Mouse (Mus musculus) megakaryocyte-erythroid progenitor cell, adult 5-6 weeks (primary cell): ENCODE data around the gene Prkcsh. TPM values are rescaled to one million over a fixed set of nuclear protein-coding genes. Genes with fewer than 3 reads are reported as not detected.
A peak's percentile ranks its signal among the peaks of the same experiment; 100 is the strongest.

ENCODE experiments used
- ATAC-seq: replicated peaks from 2 replicates; pipeline ENCODE4 v1.8.0; 2016; ENCODE audit warnings: mild to moderate bottlenecking, inconsistent platforms; ENCODE audit not compliant: severe bottlenecking, poor library complexity, low FRiP score, low TSS enrichment
- total RNA-seq, 2 experiments: library from RNA; stranded (forward) in 1 of 2; stranded (reverse) in 1 of 2; fragments of 200-1000, 215-1000 nt in 1 of 2; fragments of >200 nt in 1 of 2; fragmentation: Nextera tagmentation in 1 of 2; gene quantifications; 2 replicates each; pipeline ENCODE4 v1.2.3; 2014 to 2017

The Prkcsh gene
- total RNA-seq, 2 experiments from 2014 or later: 56.7 to 102 TPM

- ATAC-seq: no peak
Measured at GRCm38 (mm10) chr9:22035300-22036044, 32.9 kb downstream of the Prkcsh start.

DNA sequence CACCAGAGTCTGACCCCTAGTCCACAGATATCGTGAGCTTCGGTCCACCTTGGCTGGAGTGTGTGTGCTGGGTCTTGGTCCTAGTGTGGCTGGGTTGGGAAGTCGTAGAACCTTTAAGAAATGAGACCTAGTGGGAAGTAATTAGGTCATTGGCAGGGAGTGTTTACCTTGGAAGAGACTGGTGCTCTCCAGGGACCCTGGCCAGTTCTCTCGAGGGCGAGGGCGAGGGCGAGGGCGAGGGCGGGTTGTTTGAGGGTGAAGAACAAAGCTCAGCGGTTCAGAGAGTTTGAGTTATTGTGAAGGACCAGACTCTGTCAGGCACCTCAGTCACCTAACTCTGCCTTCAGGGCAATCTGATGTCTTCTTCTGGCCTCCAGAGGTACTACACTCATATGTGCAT is 35.2 kb downstream of the Prkcsh start:
- ATAC-seq: no peak

GRCm38 (mm10) chr9:22041832-22042231 is 39.2 kb downstream of the Prkcsh start:
- no peak for ATAC-seq

GRCm38 (mm10) chr9:22047329-22047728 is 44.7 kb downstream of the Prkcsh start:
- no peak for ATAC-seq

GRCm38 (mm10) chr9:22049315-22049714 is 46.7 kb downstream of the Prkcsh start:
- no peak for ATAC-seq

- no peak for ATAC-seq
Measured at GRCm38 (mm10) chr9:22049721-22050270, 47.2 kb downstream of the Prkcsh start.

- peak; percentile 56 for ATAC-seq
Measured at GRCm38 (mm10) chr9:22050351-22050889, 47.8 kb downstream of the Prkcsh start.

DNA sequence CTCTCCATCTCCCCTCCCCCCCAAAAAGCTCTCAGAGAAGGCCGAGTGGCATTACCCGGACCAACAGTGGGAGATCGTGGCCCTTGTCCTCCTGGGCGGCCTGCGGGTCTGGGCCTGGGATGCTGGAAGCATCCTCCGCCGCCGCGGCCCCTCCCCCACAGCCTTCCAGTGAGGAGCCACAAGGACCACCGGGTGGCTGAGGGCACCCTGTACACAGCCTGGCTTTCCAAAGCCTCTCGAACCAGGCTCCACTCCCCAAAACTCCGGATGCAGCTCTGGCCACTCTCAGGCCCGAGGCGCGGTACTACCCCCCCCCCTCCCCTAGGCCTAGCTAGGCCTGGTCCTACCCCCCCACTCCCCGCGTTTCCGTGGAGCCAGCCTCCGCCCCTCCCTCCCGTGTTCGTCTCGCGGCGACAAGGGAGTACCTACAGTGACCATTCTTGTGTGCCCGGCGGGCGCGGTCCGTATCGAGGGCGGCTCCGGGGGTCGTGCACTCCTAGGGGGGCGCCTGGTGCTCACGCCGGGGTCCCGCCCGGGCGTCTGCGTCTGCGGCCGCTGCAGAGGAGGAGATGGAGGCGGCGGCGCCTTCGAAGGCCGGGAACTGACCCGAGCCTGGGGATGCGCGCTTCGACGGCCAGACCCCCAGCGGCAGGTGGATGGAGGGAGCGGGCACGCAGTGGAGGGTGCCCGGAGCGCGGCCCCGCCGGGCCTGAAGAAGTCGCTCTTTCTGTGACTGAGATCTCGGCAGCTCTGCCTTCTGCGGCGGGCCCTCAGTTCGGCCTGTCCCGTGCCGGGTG is 48.8 kb downstream of the Prkcsh start:
- ATAC-seq: no peak

DNA sequence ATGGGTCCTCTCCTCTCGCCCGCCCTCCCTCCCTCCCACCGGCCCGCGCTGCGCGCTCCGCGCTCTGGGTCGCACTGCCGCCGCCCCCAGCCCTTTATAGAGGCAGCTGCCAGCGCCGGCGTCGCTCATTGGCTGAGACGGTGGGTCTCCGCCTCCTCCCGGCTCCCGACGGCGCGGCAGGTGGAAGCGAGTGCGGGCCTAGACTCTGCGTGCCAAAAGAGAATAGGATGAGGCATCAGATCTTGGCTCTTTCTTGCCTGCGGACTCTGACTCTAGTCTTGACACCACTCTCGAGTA is 49.3 kb downstream of the Prkcsh start, which contains the start of gene Elavl3:
TSS of gene Elavl3 (minus strand) at position 66 of the 297 bp plus-strand sequence.
- no peak for ATAC-seq

- ATAC-seq: no peak
Measured at GRCm38 (mm10) chr9:22053657-22054056, 51.1 kb downstream of the Prkcsh start.

DNA sequence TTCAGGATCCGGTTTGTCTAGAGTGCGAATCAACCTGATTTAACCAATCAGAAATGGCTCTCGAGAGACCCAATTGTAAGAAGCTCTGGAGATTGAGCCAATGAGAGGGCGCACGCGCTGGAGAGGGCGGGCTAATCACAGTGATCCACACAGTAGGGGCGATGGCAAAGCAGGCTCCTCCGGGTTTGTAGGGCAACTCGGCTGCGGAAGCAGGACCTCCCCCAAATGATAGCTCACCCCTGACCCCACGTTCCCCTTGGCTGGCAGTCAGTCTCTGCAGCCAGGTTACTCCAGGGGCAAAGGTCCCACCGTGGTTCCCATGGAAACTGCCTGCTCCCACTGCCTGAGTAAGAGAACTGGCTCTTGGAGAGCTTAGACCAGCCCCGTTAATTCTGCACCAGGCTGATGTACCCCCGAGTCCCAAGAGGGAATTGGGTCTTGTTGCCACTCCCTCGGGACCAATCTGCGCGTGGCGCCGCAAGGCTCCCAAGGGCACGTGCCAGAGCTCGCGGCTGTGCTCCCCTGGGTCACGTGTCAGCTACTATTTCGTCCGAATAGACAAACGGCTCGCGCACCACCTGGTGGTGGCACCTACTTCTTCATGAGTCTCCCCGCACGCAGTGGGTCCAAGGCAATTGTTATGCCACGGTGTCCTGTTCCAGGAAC is 51.9 kb downstream of the Prkcsh start:
- peak; percentile 78 for ATAC-seq

GRCm38 (mm10) chr9:22055713-22056112 is 53.1 kb downstream of the Prkcsh start:
- ATAC-seq: no peak

- no peak for ATAC-seq
Measured at GRCm38 (mm10) chr9:22056303-22056910, 53.8 kb downstream of the Prkcsh start.

DNA sequence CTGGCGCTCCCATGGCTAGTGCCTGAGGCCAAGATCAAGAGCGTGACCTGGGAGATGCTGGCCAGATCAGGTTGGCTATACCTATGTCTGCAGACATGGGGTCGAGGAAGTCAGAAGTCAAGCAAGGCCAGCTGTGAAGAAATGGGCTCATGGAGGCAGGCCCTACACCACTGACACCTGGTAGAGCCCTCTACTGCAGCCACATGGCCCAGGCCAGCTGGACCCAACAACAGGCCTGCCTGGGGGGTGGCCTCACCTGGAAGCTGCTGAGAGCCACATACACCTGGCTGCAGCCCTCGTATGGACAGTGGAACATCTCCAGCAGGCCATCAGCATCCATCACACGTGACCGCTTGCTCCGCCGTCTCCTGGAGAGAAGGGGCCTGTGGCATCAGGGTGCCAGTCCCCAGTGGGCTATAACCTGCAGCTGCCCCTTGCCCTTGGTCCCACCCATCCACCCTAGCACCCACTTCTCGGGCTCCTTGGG is 54.5 kb downstream of the Prkcsh start:
- ATAC-seq: no peak

GRCm38 (mm10) chr9:22058011-22058424 is 55.4 kb downstream of the Prkcsh start:
- no peak for ATAC-seq

DNA sequence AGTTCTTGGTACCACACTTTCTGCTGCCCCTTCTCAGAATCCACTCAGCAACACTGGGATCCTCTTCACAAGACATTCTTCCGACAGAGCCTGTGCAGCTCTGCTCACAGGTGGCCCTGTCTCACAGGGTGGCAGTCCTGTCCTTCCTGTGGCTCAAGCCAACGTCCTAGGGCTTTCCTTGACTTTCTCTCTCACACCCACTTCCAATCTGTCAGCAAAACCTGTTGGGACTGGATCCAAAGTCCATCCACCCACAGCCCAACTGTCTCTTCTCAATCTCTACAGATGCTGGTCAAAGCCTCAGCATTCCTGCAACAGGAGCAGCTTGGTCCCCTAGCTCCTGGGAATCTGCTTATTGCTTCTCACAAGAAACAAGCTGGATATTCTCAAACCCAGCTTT is 58.7 kb downstream of the Prkcsh start:
- ATAC-seq: no peak
